Mouse (Mus musculus) lung, adult 2 months (tissue): ENCODE results near the gene Trim44. TPM values are rescaled to one million over a fixed set of nuclear protein-coding genes. Genes with fewer than 3 reads are reported as not detected.

Experiments used
- DNase-seq: peaks from one replicate; pipeline ENCODE4 v3.0.0; 2022
- H3K4me1 ChIP-seq: fragments of 200-500 bp; 2 replicates; pipeline ENCODE4 v1.6.1; 2011; ENCODE audit warnings: low read length; ENCODE audit not compliant: control insufficient read depth, insufficient read depth
- H3K4me3 ChIP-seq: fragments of 200-500 bp; replicated peaks from 2 replicates; pipeline ENCODE3; 2011; ENCODE audit warnings: low read depth, mild to moderate bottlenecking, control low read depth, low read length; ENCODE audit errors: extremely low read depth
- CTCF ChIP-seq: fragments of 200-500 bp; IDR thresholded peaks from 2 replicates; pipeline ENCODE4 v1.5.1; 2011; ENCODE audit warnings: mild to moderate bottlenecking, low read length, control low read depth; ENCODE audit not compliant: insufficient read depth
- POLR2A ChIP-seq: fragments of 200-500 bp; IDR thresholded peaks from 2 replicates; pipeline ENCODE4 v1.6.1; 2011; ENCODE audit warnings: low read depth, mild to moderate bottlenecking, control low read depth, low read length, borderline replicate concordance; ENCODE audit errors: extremely low read depth
- WGBS: fragments of 180-500 bp; shearing (Covaris S2); methylation state at CpG from one replicate; pipeline ENCODE4 v1.1.7; 2018; 5-methylcytosine and 5-hydroxymethylcytosine counted together
- polyA plus RNA-seq: library from polyadenylated mRNA; depleted of rRNA; stranded (reverse); fragments of >200 nt; gene quantifications from 2 replicates; pipeline ENCODE4 v1.2.3, GENCODE M21; 2012

Gene Trim44
- polyA plus RNA-seq, 1 experiment = 34.2 TPM

- TF ChIP-seq CTCF (no peak), POLR2A (no peak)
- 87% methylated on average over 7 of the region's 7 CpGs for whole genome bisulfite sequencing
- H3K4me3 ChIP-seq = no peak overlapping the region
Measured at GRCm38 (mm10) chr2:102279779-102280178, 127.8 kb downstream of the Trim44 start.

GRCm38 (mm10) chr2:102277946-102278345 lies 129.7 kb downstream of the Trim44 start:
- 43% methylated on average over 1 of the region's 1 CpGs for WGBS
- no peak overlapping the region for H3K4me3 ChIP-seq
- TF ChIP-seq CTCF (no peak), POLR2A (no peak)
- DNase-seq = no peak
- H3K4me1 ChIP-seq = no peaks in the 10 kb centered on the region

More at GRCm38 (mm10) chr2:102279779-102280178, 127.8 kb downstream of the Trim44 start:
- no peaks in the 10 kb centered on the region for H3K4me1 ChIP-seq
- DNase-seq = no peak

- 77% methylated on average over 7 of the region's 7 CpGs for WGBS
- Histone ChIP-seq H3K4me3 (no peak overlapping the region), H3K4me1 (no peaks in the 10 kb centered on the region)
- TF ChIP-seq CTCF (no peak), POLR2A (no peak)
- no peak for DNase-seq
Measured at GRCm38 (mm10) chr2:102273280-102273679, 134.3 kb downstream of the Trim44 start.

GRCm38 (mm10) chr2:102267582-102268339 lies 139.9 kb downstream of the Trim44 start:
- TF ChIP-seq POLR2A (no peak), CTCF (no peak)
- H3K4me1 ChIP-seq = no peaks in the 10 kb centered on the region
- no peak for DNase-seq
- WGBS = 65% methylated on average over 13 of the region's 13 CpGs
- no peak overlapping the region for H3K4me3 ChIP-seq

GRCm38 (mm10) chr2:102266911-102267310 lies 140.7 kb downstream of the Trim44 start:
- Histone ChIP-seq H3K4me1 (no peaks in the 10 kb centered on the region), H3K4me3 (no peak overlapping the region)
- DNase-seq = peak; percentile 64
- WGBS = 71% methylated on average over 3 of the region's 3 CpGs
- no peak for TF ChIP-seq POLR2A
- TF ChIP-seq CTCF = no peak

- 9% methylated on average over 13 of the region's 13 CpGs for WGBS
- DNase-seq = no peak
- Histone ChIP-seq H3K4me1 (peaks cover 9% of the 10 kb centered on the region), H3K4me3 (no peak overlapping the region)
- TF ChIP-seq CTCF (no peak), POLR2A (no peak)
Measured at GRCm38 (mm10) chr2:102259139-102259538, 148.5 kb downstream of the Trim44 start.

- WGBS = 22% methylated on average over 8 of the region's 8 CpGs
- TF ChIP-seq POLR2A = no peak
- TF ChIP-seq CTCF = no peak
- no peak overlapping the region for H3K4me3 ChIP-seq
Measured at GRCm38 (mm10) chr2:102258682-102259081, 148.9 kb downstream of the Trim44 start.

GRCm38 (mm10) chr2:102257964-102258605 lies 149.5 kb downstream of the Trim44 start:
- no peak for TF ChIP-seq CTCF
- no peak for TF ChIP-seq POLR2A
- no peak overlapping the region for H3K4me3 ChIP-seq
- 4% methylated on average over 12 of the region's 12 CpGs for WGBS
- no peak for DNase-seq
- H3K4me1 ChIP-seq = peaks cover 9% of the 10 kb centered on the region

More at GRCm38 (mm10) chr2:102258682-102259081, 148.9 kb downstream of the Trim44 start:
- peaks cover 9% of the 10 kb centered on the region for H3K4me1 ChIP-seq
- no peak for DNase-seq

GRCm38 (mm10) chr2:102256591-102257335 lies 150.9 kb downstream of the Trim44 start:
- no peak overlapping the region for H3K4me3 ChIP-seq
- peaks cover 9% of the 10 kb centered on the region for H3K4me1 ChIP-seq
- WGBS = 73% methylated on average over 5 of the region's 5 CpGs
- TF ChIP-seq POLR2A = no peak
- TF ChIP-seq CTCF = no peak
- DNase-seq = no peak

- no peak for DNase-seq
- TF ChIP-seq CTCF = no peak
- TF ChIP-seq POLR2A = no peak
- WGBS = 77% methylated on average over 3 of the region's 3 CpGs
- H3K4me1 ChIP-seq = peaks cover 9% of the 10 kb centered on the region
- H3K4me3 ChIP-seq = no peak overlapping the region
Measured at GRCm38 (mm10) chr2:102256100-102256499, 151.5 kb downstream of the Trim44 start.
